Mouse (Mus musculus): Measurements from ENCODE around the gene Hal.

The Hal gene

DNA sequence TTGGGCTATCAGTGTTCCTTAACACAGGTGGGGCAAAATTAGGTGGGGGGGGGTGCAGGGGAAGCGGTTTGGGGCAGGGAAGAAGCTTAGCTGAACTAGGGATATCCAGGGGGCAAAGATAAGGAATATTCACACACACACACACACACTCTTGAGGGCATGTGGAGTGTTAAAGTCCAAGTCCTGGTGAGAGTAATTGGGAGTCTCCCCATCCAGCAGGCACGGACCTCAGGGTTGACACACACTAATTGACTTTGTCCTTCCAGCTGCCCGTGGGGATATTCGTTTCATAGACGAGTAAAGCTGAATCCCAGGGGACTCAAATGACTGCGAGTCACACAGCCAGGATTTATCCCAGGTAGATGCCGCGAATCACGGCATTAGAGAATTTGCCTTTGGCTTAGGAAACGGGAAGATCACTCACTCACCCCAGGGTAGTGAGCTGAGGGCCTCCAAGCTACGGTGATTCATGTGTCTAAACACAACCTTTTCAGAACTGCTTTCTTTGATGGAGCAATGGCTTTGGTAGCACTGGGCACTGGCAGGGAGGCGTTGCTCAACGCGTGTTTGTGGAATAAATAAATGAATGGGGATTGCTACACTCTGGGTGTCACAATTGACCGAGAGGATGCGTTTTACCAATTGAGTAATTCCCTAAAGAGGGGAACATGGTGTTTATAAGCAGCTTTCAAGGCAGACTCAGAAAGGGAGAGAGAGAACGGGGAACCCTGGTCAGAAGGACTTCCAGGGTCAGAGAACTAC, at the start of gene Hal:
Hal (plus strand) TSS at position 703 of the 762 bp plus-strand sequence.
- no peak for DNase-seq

- DNase-seq: no peak
These were observed 47.1 kb upstream of the Hal start for GRCm38 (mm10) chr10:93441501-93441900.

GRCm38 (mm10) chr10:93442183-93442582, 46.4 kb upstream of the Hal start:
- no peak for DNase-seq

DNA sequence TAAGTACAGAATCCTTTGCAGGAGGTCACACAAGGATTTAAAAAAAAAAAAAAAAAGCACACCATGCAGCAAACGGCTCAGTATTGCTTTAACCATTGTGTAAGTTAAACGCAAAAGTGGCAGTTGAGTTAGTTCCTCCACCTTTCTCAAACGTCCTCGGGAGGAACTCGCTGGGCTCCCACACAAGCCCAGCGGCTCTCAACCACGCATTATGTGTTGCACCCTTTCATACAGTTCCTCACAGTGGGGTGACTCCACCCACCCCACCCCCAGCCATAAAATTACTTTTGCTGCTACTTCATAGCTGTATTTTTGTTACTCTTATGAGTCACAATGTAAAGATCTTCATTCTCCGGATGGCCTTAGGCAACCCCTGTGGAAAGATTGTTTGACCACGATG, 44.2 kb upstream of the Hal start:
- no peak for DNase-seq

GRCm38 (mm10) chr10:93447398-93447797, 41.2 kb upstream of the Hal start:
- no peak for DNase-seq

GRCm38 (mm10) chr10:93454652-93455014, 33.9 kb upstream of the Hal start:
- peak; percentile 16 for DNase-seq

DNA sequence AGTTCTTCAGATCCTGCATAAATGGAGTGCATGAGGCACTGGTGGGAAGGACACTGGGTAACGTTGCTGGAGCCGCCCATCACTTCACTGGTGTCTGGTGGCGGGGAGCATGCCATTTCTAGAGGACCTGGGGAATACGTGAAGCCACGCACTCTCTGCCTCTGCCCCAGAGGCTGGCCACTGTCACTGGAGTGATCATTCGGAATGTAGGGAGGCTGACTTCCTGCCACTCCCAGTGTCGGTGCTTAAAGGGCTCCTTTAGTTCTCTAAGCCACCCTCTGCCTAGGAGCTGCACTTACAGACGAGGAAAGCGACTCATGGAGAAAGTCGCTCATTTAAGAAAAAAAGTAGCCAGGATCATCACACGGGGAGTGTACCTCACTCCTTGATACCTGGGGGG, 28.5 kb upstream of the Hal start:
- no peak for DNase-seq

GRCm38 (mm10) chr10:93462692-93463382, 25.7 kb upstream of the Hal start:
- no peak for DNase-seq

DNA sequence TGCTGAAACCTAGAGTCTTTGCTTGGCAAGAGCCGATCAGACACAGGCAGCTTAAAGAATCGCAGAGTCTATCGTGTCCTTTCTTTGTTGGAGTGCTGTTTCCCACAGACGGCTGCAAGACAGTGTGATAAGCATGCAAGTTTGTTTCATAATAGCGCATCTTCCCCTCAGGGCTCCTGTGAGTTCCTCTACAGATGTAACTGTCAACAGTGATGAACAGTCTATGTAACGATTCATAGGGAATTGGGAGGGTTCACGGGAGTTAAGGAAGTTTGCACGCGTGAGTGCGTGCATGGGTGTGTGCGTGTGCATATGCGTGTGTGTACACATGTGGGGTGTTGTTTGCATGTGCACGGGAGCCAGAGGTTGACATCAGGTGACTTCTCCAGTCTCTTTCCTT, 25.0 kb upstream of the Hal start:
- DNase-seq: no peak

DNA sequence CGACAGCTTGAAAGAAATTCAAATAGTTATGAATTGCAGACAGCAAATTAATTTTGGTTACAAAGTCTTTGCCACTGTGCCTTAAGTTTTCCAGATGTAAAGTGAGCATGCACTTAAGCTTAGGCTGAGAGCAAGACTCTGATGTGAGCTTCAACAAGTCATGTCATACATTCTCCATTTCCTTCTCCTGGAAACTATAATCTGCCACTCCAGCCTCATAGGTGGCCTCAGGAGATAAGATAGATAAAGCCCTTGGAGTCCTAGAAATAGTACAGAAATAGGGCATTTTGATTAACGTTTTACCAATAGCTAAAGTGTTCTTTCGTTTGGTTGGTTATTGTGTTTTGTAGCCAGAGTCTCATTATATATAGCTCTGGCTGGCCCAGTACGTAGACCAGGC, 21.3 kb upstream of the Hal start:
- no peak for DNase-seq

DNA sequence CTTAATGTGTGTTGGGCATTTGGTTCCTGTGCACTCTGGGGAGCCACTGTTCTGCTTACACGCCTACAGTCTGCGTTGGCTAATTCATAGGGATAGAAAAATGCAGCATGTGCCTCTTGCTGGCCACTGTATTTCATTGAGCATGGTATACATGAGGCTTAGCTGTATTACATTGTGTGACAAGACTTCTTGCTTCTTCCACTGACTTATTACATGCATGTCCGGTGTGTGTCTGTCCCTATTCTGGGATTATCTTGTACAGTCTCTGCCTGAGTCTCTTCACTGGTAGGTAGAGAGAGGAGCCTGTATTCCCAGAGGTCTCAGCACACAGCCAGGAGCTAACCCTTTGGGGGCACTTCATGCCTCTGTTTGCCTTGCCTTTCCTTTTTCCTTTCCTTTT, 20.8 kb upstream of the Hal start:
- no peak for DNase-seq

- peak; percentile 83 for DNase-seq
These were observed 17.2 kb upstream of the Hal start for GRCm38 (mm10) chr10:93471415-93471814.

DNA sequence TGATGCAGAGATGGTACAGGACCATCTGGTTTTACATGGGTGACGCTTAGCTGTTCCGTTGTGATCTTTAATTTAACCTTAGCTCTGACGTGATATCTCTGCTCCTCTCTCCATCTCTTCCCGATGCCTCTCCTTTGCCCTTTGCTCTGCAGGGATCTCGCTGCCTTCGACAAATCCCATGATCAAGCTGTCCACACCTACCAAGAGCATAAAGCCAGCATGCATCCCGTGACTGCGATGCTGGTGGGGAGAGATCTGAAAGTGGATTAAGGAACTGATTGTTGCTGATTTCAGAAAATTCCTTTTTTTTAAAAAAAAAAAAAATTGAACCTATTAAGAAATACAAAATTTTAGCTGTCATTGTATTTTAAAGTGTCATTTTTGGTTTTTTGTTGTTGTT, 4.1 kb upstream of the Hal start:
- no peak for DNase-seq

- peak; percentile 59 for DNase-seq
These were observed 3.4 kb upstream of the Hal start for GRCm38 (mm10) chr10:93485055-93485691.

- peak; percentile 53 for DNase-seq
These were observed 1.9 kb upstream of the Hal start for GRCm38 (mm10) chr10:93486622-93487021.

DNA sequence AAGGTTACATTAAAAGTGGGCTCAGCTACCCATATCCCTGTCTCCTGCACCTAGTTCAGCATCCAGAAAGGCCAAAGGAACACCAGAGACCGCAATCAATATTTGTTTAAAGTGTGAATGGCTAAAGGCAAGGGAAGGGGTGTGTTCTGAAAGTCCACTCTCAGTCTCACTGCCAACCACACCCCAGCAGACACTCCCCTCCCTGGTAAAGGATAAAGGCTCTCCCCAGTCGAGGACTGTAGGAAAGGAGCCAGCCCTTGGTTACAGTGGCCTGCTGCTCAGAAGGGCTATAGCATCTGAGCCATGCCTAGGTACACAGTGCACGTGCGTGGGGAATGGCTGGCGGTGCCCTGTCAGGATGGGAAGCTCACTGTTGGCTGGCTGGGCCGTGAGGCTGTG, 259 bp downstream of the Hal start:
- DNase-seq: no peak

- DNase-seq: no peak
These were observed 1.9 kb downstream of the Hal start for GRCm38 (mm10) chr10:93490451-93490850.

- DNase-seq: no peak
These were observed 12.3 kb downstream of the Hal start for GRCm38 (mm10) chr10:93500864-93501263.

GRCm38 (mm10) chr10:93501346-93501745, 12.8 kb downstream of the Hal start:
- no peak for DNase-seq

DNA sequence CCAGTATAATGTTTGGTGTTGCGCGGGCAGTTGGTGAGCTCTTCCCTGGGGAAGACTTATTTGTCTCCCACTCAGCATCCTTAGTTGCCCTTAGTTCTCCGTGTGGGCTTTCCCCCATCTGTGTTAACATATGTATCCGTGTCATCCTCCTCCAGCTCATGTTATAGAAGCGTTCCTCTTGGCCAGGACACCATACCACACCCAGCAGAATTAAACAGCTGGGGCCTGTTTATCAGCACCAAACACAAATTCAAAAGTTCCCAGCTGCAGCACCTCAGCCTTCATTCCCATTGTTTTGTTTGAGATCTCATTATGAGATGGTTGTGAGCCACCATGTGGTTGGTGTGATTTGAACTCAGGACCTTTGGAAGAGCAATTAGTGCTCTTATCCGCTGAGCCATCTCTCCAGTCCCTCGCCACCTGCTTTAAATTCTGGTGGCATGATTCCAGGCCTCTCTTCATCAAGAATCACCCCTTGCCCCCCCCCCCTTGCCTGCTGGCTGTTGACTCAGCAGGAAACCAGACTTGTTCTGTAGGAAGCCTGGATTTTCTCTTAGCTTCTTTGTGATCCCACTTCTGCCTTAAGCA, 19.9 kb downstream of the Hal start:
- no peak for DNase-seq

DNA sequence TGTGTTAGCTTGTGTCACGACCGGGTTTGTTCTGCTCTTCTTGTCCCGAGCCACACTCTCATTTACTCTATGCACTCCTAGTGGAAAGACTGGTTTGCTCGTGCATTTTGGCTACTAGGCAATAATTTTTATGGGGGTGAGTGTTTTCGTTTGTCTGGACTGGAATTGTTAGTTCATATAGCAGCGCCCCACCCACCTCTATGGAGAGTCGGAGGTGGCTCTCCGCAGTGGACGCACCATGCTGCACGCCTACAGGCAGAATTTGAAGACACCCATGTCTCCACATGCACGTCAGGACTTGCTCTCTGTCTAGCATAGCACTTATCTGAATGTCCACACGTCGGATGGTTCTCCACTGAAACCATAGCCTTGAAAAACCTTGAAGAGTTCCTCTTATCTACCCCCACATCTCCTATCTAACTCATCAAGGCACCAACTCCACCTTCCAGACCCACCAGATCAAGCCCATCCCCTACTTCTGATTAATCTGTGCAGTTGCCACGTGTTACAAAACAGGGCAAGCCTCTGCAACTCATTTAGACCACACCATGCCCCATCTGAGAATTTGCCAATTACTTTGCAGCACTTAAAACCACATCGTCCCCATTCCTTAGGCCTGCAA, 21.1 kb downstream of the Hal start:
- no peak for DNase-seq

- DNase-seq: no peak
These were observed 26.9 kb downstream of the Hal start for GRCm38 (mm10) chr10:93515419-93515818.

DNA sequence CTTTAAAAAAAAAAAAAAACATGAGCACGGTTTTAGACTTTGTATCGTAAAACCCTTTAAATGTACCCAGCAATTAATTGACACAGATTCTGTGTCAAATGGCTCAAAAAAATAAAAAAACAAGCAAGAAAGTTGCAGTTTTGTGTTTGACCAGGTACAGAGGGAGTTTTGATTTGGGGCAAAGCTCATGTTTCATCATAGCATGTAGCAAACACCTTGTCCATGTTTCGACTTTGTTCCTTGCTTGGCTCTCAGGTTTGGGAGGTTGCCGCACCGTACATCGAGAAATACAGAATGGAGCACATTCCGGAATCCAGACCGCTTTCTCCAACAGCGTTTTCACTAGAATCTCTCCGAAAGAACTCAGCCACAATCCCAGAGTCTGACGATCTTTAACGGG, 27.4 kb downstream of the Hal start:
- DNase-seq: no peak
